Mouse (Mus musculus) mouse embryonic stem cell (cell line): ENCODE measurements around the gene Tnni3.

Experiments used
- in situ Hi-C, 2 experiments: fragments of 300-500 bp; cut with MboI; formaldehyde crosslinking; loops; 1 replicate in 1 of 2; 3 replicates in 1 of 2; pipeline ENCODE4 v1.14.3; 2019 to 2020; ENCODE audit warnings: low sequenced_read_pairs in 2 of 2, low pct_unique_long_range_greater_than_20kb in 1 of 2, mixed read lengths in 1 of 2; ENCODE audit not compliant: unreplicated experiment in 1 of 2

Gene Tnni3

DNA sequence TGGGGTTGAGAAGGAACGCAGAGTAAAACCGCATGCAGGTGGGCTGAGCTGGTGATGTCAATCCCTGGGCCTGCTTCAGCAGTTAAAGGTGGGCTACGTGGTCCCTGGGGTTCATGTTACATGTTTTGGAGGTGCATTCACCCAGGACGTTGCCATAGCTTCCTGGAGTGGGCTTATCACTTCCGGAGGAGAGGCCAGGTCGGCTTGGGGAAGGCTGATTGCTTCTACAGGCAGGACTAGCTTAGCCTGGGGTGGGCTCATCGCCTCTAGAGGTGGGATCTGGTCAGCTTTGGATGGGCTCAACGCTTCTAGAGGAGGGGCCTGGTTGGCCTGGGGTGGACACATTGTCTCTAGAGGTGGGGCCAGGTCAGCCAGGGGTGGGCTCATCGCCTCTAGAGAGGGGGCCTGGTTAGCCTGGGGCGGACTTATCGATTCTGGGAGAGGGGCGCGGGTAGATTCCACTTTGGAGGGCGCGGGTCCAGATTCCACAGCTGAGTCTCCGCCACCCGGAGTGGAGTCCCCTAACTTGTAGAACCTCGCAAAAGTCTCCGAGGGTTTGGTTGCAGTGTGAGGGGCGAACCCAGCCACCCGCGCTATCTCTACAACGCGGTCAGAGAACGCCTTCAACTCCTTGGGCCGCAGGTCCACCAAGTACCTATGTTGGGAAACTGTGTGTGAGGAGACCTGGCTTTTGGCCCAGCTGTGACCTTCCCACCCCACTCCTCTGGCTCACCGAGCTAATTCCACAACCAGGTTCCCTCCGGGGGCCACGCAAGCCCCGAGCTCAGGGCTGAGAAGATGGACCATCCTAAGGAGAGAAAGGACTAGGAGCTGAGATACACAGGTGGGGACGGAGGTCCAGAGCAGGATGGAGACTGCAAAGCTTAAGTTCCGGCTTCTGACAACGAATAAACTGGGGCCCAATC is 561 bp downstream of the Tnni3 start:
- in situ Hi-C loops, result no loop called here

DNA sequence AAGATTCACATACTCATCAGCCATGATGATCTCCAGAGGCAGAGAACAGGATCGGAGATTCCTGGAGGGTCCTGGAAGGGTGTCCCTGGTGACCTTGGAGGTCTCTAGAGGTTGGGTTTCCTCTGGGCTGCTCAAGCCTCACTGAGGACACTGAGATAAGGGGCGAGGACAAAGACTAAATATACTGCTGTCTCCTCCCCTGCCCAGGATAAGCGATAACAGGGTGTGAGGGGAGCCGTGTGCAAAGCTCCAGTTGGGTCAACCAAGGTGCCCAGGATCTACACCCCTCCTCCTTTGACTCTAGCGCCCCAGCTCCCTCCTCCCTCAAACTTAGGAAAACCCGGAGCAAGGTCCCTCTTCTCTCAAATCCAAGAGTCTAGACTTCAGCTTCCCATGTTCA is 1.7 kb downstream of the Tnni3 start:
- in situ Hi-C loops, result no loop called here

- in situ Hi-C loops, result no loop called here
Observed at GRCm38 (mm10) chr7:4521231-4522003, 2.6 kb downstream of the Tnni3 start.

GRCm38 (mm10) chr7:4518487-4518886 is 5.5 kb downstream of the Tnni3 start:
- in situ Hi-C loops, result loop anchor here in 1 of 2 experiments (10.0 kb wide), 1 partner anchor 394 kb away; no protein-coding TSS in a partner anchor

- in situ Hi-C loops, result loop anchor here in 1 of 2 experiments (10.0 kb wide), 1 partner anchor 392 kb away; no protein-coding TSS in a partner anchor
Observed at GRCm38 (mm10) chr7:4516332-4517050, 7.5 kb downstream of the Tnni3 start, which contains the start of gene Tnnt1. Gene Tnnt1, minus strand, starts transcription at chr7:4516382.

GRCm38 (mm10) chr7:4515853-4516252 is 8.2 kb downstream of the Tnni3 start:
- in situ Hi-C loops, result loop anchor here in 1 of 2 experiments (10.0 kb wide), 1 partner anchor 391 kb away; no protein-coding TSS in a partner anchor

DNA sequence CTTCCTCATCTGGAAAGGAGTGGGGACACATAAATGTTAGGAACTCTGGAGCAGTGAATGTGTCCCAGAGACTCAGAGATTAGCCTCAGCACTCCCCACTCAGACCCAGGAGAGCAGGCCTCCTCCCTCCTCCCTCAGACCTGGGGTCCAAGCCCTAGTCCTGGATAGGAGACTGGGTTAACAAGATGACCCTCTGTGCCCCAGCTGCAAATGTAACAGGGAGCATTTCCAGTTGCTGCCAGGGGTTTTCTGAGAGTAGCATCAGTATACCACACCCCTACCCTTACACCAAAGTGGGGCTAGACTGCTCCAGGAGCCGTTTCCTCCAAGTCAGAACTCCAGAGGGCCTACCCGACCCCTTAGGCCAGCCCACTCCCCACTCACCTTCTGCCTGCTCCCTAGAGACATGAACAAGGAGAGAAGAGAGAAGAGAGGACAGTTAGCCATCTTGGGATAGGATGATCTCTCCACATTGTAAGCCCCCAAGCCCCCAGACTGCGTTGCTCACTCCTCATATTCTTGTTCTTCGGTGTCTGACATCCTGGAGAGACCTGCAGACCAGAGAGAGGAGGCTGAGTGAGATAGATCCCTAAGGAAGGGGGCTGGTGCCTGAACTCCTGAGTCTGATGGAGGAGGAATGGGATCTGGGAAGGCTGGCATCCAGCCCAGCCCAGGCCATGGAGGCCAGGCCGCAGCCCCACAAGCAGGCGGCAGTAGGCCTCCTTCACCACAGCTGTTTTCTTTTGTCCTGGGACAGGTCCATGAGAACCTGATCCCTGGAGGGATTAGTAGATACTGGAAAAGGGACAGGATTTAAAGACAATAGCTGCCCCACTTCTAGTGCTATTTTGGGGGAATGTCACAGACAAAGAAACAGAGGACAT is 10.0 kb downstream of the Tnni3 start:
- in situ Hi-C loops, result loop anchor here in 1 of 2 experiments (10.0 kb wide), 1 partner anchor 389 kb away; no protein-coding TSS in a partner anchor

DNA sequence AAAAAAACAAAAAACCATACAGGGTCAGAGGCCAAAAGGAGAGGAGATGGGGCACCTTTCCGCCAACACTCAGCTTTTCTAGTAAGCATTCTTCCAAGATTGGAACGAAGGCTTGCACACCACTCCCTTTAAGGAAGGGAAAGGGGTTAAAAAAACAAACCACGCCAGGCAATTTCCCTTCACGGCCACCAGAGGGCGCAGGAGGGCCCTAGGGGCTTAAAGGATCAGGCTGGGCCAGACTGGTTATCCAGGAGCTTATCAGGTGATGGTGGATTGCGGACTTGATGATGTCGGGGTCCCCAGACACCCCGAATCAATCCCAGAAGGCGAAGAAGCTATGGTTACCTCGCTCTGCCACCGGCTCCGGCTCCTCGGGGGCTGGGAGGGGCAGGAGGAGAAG is 10.8 kb downstream of the Tnni3 start:
- in situ Hi-C loops, result loop anchor here in 1 of 2 experiments (10.0 kb wide), 1 partner anchor 388 kb away; no protein-coding TSS in a partner anchor

DNA sequence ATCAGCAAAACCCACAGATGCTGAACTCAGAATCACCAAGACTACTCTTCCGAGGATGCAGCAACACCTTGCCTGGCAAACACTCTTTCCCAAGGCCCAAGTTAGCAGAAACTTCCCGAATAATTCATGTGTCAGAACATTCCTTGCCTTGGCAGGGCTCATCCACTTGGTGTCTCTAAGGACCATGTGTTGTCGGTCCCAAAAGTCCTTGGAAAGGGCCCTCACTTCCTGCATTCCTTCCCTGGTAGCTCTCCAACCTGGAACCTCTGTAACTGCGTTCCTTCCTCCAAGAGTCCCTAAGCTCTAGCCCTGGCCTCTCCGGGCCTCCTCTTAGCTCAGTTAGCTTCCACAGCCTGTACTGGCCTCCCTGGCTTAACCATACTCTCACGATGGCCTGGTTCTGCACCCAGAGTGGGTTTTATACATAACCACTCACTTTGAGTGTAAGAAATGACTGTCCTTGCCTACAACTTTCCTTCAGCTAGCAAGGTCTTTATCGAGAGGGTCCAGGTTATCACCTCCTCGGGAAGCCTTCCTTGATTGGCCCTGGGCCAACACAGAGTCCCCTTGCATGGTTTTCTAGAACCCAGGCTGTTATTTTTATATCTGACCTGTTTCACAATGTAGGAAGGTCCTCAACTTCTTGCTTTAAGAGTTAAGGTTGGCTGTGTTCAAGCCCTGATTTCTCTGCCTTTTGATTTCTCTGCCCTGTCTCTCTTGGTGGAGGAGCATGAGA is 12.4 kb downstream of the Tnni3 start:
- in situ Hi-C loops, result loop anchor here in 1 of 2 experiments (10.0 kb wide), 1 partner anchor 387 kb away; no protein-coding TSS in a partner anchor

DNA sequence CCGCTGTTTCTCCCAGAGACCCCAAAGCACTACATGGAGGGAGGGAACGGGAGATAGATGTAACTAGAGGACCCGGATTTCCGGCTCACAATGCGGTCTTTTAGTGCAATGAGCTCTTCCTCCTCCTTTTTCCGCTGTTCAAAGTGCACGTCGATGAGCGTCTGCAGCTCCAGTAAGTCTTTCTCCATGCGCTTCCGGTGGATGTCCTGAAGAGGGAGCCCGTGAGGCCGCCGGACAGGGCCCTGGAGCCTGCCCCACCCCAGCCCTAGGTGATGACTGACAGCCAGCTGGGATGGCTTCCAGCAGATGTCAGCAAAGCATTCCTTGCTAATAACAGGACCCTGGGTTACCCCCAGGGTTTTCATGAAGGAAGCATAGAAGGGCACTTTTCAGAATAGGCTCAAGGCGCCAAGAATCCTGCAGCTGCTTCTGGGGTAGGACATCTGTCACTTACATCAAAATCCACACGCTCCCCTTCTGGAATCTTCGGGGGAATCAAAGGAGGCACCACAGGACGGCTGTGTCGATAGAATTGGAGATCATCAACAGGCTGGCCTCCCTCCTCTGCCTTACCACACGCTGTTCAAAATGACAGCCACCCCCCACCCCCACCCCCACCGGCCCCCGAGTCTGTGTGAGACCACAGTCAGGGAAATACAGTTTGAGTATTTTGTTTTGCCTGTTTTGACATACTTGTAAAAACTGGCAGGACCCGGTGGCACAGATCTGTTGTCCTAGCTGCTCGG is 14.0 kb downstream of the Tnni3 start:
- in situ Hi-C loops, result loop anchor here in 1 of 2 experiments (10.0 kb wide), 1 partner anchor 385 kb away; no protein-coding TSS in a partner anchor

DNA sequence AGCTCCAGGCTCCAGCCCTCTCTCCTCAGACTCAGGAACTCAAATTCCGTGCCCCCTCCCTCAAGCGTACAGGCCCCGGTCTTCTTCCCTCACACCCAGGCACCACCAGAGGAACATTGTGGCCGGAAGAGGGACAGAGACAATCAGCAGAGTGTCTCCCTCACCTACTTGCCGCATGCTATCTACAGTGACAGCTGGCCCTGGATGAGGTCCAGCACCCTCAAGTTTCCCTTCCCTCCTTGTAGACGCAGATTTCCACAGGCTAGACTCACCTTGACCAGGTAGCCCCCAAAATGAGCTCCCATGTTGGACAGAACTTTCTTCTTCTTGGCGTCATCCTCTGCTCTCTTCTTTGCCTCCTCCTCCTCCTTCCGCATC is 15.3 kb downstream of the Tnni3 start:
- in situ Hi-C loops, result no loop called here

DNA sequence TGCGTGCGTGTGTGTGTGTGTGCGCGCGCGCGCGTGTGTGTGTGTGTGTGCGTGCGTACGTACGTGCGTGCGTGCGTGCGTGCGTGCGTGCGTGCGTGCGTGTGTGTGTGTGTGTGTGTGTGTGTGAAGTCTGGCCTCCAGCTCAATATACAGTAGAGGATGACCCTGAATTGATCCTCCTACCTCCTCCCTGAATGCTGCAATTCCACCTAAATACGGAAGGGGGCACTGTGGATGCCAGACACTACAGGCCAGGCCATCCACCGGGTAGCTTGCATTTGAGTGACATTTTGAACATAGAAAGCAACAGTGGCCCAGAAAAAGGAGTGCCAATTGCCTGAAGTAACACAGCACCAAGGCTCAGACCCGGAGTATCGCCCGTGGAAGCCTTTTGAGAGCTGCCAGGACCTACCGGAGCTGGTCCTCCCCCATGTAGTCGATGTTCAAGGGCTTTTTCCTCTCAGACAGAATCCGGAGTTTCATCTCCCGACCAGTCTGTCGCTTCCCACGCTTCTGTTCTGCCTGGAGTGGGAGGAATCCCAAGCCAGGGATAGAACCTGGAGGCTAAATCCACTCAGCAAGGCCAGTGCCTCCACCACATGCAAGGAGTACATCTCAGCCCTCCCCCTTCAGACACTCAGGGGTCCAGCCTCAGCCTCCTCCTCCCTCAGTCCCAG is 15.8 kb downstream of the Tnni3 start:
- in situ Hi-C loops, result no loop called here

DNA sequence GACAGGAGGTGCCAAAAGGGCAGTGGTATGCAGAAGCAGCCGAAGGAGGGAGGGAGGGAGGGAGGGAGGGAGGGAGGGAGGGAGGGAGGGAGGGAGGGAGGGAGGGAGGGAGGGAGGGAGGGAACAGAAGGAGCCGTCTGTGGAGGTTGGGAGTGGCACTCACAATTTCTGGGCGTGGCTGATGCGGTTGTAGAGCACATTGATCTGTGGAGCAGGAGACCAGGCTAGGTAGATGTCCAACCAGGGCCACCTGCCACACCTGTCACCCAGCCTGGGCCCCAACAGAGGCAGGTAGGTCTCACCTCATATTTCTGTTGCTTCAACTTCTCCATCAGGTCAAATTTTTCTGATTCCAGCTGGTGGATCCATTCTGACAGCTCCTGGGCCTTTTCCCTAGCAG is 16.8 kb downstream of the Tnni3 start:
- in situ Hi-C loops, result no loop called here

- in situ Hi-C loops, result no loop called here
Observed at GRCm38 (mm10) chr7:4504646-4505435, 19.2 kb downstream of the Tnni3 start.

DNA sequence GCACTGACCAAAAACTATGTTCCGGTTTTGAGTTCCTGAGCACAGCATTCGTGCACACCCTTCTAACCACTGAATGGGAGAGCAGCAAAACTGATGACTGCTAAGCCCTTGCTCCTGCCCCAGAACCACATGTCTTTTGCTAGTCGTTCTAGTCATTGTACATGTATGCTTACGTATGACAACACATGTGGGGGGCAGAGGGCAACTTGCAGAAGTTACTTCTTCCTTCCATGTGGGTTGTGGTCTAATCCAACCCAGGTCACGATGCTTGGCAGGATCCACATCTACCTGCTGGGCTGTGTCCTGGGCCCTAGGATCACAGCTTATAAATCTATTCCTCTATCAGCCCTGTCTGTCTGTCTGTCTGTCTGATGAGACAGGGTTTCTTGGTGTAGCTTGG is 20.2 kb downstream of the Tnni3 start:
- in situ Hi-C loops, result no loop called here
